Mouse (Mus musculus) CH12.LX (cell line): ENCODE measurements at regions not wholly inside any gene's neighbourhood (a gene's known extent, or its start where the extent isn't known, plus 50 kb on each side); places are given as distances from the start of the nearest gene placed in this dataset.

Source experiments
- BHLHE40 ChIP-seq: IDR thresholded peaks from 2 replicates; pipeline ENCODE4 v1.6.1; 2011; ENCODE audit warnings: mild to moderate bottlenecking, low read depth, low read length, improper control_type of control experiment
- CTCF ChIP-seq, 2 experiments: IDR thresholded peaks in 1 of 2; conservative IDR thresholded peaks in 1 of 2; 2 replicates each; pipeline ENCODE4 v1.5.1; 2011 to 2012; ENCODE audit warnings: low read depth in 2 of 2, low read length in 2 of 2, improper control_type of control experiment in 1 of 2, inconsistent platforms in 1 of 2, mild to moderate bottlenecking in 1 of 2, moderate library complexity in 1 of 2
- POLR2A ChIP-seq: IDR thresholded peaks from 2 replicates; pipeline ENCODE4 v1.6.1; 2011; ENCODE audit warnings: low read depth, mild to moderate bottlenecking, improper control_type of control experiment, low read length
- RCOR1 ChIP-seq: conservative IDR thresholded peaks from 2 replicates; pipeline ENCODE4 v1.6.1; 2012; ENCODE audit warnings: low read depth, mild to moderate bottlenecking, inconsistent platforms, low read length, improper control_type of control experiment
- TCF12 ChIP-seq: IDR thresholded peaks from 2 replicates; pipeline ENCODE4 v1.6.1; 2014; ENCODE audit warnings: low read depth, mild to moderate bottlenecking, inconsistent platforms, low read length, improper control_type of control experiment

- no peak for TF ChIP-seq POLR2A
- no peak for TF ChIP-seq CTCF (conservative IDR thresholded peaks at IDR 0.05 in 1 of 2, IDR thresholded peaks at IDR 0.05 in 1 of 2; ENCODE audit: low read depth in 2 of 2, low read length in 2 of 2)
- no peak for TF ChIP-seq TCF12
- TF ChIP-seq RCOR1 = no peak
- TF ChIP-seq BHLHE40 = no peak
Observed at GRCm38 (mm10) chr10:70848141-70848540, 192.4 kb upstream of the Phyhipl start.
